Mouse (Mus musculus): ENCODE data around the gene Scyl1. TPM values are rescaled to one million over a fixed set of nuclear protein-coding genes. Genes with fewer than 3 reads are reported as not detected.

Scyl1 gene
- polyA plus RNA-seq, 1 experiment = 120 TPM

DNA sequence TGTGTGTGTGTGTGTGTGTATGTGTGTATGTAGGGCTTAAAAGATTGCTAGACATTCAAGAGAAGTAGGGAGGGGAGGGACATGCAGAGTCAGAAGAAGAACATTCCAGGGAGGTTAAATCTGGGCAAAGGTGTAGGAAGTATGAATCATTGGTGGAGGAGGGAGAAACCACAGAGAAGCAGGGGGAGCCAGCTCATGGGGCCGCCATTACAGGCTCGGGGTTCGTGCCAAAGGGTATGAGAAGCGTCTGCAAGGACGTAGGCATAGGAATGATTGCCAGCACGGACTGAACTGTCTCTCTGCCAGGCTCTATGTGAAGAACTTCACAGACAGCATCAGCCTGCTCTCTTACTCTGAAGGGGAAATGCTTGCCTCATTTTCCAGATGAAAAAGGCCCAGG, 21.7 kb downstream of the Scyl1 start:
- no peaks in the 10 kb centered on the region for H3K4me1 ChIP-seq (ENCODE audit: control insufficient read depth, insufficient read depth, low read length)
- no peak overlapping the region for H3K4me3 ChIP-seq (ENCODE audit: insufficient read depth, low read length)
- H3K27ac ChIP-seq (ENCODE audit: insufficient read depth, low read length) = no peak overlapping the region
- no peak for TF ChIP-seq POLR2A (IDR thresholded peaks at IDR 0.05; ENCODE audit: extremely low read depth, insufficient read depth, low read length)
- no peak for TF ChIP-seq CTCF (IDR thresholded peaks at IDR 0.05; ENCODE audit: extremely low read depth, insufficient read depth, low read length)

DNA sequence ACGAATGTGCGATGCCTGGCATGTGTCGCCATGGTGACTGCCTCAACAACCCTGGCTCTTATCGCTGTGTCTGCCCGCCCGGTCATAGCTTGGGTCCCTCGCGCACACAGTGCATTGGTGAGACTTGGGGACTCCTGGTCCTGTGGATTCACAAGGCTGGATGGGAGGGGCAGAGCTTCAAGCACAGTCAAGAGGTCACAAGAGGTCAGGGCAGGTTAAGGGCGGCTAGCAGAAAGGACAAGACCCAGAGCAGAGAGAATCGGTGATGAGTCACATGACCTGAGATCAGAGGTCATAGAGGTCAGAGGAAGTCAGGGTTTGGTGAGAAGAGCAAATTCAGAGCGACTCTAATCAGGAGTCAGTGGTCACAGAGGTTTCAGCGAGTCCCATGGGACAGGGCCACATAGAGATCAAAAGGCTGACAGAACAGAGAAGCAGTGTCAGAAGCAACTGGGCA, 24.3 kb downstream of the Scyl1 start:
- Histone ChIP-seq H3K4me3 (ENCODE audit: insufficient read depth, low read length) (no peak overlapping the region), H3K27ac (ENCODE audit: insufficient read depth, low read length) (no peak overlapping the region), H3K4me1 (ENCODE audit: control insufficient read depth, insufficient read depth, low read length) (no peaks in the 10 kb centered on the region)
- TF ChIP-seq POLR2A (IDR thresholded peaks at IDR 0.05; ENCODE audit: extremely low read depth, insufficient read depth, low read length) (no peak), CTCF (IDR thresholded peaks at IDR 0.05; ENCODE audit: extremely low read depth, insufficient read depth, low read length) (no peak)

DNA sequence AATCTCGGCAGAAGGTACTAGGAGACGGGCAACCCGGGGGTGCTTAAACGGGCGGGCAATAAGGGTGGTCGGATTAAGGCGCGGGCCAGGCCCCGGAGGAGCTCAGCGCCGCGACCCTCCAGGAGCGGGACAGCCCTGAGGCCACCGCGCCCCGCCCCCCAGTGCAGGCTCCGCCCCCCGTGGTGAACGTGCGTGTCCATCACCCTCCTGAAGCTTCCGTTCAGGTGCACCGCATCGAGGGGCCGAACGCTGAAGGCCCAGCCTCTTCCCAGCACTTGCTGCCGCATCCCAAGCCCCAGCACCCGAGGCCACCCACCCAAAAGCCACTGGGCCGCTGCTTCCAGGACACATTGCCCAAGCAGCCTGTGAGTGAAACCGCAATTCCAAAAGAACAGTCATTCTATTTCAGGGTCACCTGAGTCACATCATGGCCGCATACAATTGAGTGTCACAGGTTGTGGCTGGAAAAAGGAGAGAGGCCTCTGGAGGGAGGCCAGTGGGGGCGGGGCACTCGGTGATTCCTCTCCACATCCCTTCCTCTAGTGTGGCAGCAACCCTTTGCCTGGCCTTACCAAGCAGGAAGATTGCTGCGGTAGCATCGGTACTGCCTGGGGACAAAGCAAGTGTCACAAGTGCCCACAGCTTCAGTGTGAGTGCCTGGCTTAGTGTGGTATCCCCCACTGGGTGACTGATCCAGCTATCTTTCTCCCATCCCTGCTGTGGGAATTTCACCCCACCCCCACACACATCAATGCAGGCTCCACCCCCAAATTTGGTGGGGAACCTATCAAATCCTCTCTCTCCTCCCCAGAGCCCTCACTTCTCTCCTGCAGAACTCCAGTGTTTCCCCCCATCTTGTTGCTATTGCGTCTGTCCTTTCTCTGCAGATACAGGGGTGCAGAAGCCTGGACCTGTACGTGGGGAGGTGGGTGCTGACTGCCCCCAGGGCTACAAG, 25.2 kb downstream of the Scyl1 start:
- Histone ChIP-seq H3K27ac (ENCODE audit: insufficient read depth, low read length) (no peak overlapping the region), H3K4me1 (ENCODE audit: control insufficient read depth, insufficient read depth, low read length) (0 out of 2 replicates have a peak, but pooled peaks cover 1% of the 10 kb centered on the region), H3K4me3 (ENCODE audit: insufficient read depth, low read length) (peak overlapping the region; percentile 43)
- TF ChIP-seq POLR2A (IDR thresholded peaks at IDR 0.05; ENCODE audit: extremely low read depth, insufficient read depth, low read length) (no peak), CTCF (IDR thresholded peaks at IDR 0.05; ENCODE audit: extremely low read depth, insufficient read depth, low read length) (no peak)

DNA sequence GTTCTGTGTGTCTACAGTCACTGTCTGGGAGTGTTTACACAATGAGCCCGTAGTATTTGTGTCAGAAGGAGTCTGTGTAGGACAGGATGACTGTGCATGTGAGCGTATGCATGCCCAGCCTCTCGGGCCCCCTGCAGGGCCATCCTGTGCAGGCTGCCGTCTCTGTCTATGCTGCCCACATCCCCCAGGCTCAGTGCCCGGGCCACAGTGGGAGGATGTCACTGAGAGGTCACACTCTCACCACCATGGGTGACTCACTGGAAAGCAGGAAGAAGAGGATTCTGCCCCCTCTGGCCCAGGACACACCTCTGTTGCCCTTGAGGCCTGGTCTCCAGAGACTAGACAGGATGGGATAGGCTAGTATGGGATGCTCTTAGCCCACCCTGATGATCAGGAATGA, 27.6 kb downstream of the Scyl1 start:
- no peak overlapping the region for H3K27ac ChIP-seq (ENCODE audit: insufficient read depth, low read length)
- no peak for TF ChIP-seq CTCF (IDR thresholded peaks at IDR 0.05; ENCODE audit: extremely low read depth, insufficient read depth, low read length)
- no peak for TF ChIP-seq POLR2A (IDR thresholded peaks at IDR 0.05; ENCODE audit: extremely low read depth, insufficient read depth, low read length)
- H3K4me1 ChIP-seq (ENCODE audit: control insufficient read depth, insufficient read depth, low read length) = 0 out of 2 replicates have a peak, but pooled peaks cover 1% of the 10 kb centered on the region
- no peak overlapping the region for H3K4me3 ChIP-seq (ENCODE audit: insufficient read depth, low read length)

DNA sequence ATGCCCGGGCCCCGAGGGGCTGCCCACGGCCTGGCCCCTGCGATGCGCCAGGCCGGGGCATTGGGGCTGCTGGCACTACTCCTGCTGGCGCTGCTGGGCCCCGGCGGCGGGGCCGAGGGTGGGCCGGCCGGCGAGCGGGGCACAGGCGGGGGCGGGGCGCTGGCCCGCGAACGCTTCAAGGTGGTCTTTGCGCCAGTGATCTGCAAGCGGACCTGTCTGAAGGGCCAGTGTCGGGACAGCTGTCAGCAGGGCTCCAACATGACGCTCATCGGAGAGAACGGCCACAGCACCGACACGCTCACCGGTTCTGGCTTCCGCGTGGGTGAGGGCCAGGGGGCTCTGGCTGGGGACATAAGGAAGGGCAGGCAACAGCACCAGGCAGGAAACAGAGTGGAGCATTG, 29.0 kb downstream of the Scyl1 start:
- H3K4me1 ChIP-seq (ENCODE audit: control insufficient read depth, insufficient read depth, low read length) = 0 out of 2 replicates have a peak, but pooled peaks cover 1% of the 10 kb centered on the region
- H3K4me3 ChIP-seq (ENCODE audit: insufficient read depth, low read length) = peak overlapping the region; percentile 48
- TF ChIP-seq POLR2A (IDR thresholded peaks at IDR 0.05; ENCODE audit: extremely low read depth, insufficient read depth, low read length) = no peak
- no peak for TF ChIP-seq CTCF (IDR thresholded peaks at IDR 0.05; ENCODE audit: extremely low read depth, insufficient read depth, low read length)
- 0 out of 2 replicates have a peak overlapping the region, but pooled peaks have one; percentile 76 for H3K27ac ChIP-seq (ENCODE audit: insufficient read depth, low read length)

DNA sequence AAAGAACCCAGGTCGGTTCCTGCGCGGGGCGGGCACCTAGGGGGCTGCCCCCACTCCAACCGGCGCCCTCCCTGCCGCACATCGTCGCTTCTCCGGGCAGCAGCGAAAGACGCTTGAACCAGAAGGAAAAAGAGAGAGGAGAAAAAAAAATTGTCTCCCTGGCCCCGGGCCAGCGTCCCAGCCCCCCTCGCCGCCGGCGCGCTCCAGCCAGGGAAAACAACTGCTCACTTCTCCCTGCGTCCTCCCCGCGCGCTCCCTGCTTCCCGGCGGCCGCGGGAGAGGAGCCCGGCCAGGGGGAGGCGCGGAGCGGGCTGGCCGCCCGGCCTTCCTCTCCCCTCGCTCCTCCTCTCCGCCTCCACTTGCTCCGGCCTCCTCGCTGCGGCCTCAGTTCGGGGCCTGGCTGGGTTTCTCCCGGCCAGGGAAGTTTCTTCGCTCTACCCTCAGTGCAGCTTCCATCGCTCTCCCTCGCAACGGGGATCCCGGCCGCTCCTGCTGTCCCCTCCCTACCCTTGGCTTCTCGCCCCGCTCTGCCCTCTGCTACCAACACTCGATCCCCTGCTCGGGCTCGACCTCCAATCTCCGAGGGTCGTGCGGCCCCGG, 29.5 kb downstream of the Scyl1 start:
- TF ChIP-seq POLR2A (IDR thresholded peaks at IDR 0.05; ENCODE audit: extremely low read depth, insufficient read depth, low read length) = no peak
- TF ChIP-seq CTCF (IDR thresholded peaks at IDR 0.05; ENCODE audit: extremely low read depth, insufficient read depth, low read length) = no peak
- Histone ChIP-seq H3K4me3 (ENCODE audit: insufficient read depth, low read length) (peak overlapping the region; percentile 48), H3K4me1 (ENCODE audit: control insufficient read depth, insufficient read depth, low read length) (0 out of 2 replicates have a peak, but pooled peaks cover 1% of the 10 kb centered on the region), H3K27ac (ENCODE audit: insufficient read depth, low read length) (peak overlapping the region; percentile 76; the same call in 1 of the 2 replicates)

DNA sequence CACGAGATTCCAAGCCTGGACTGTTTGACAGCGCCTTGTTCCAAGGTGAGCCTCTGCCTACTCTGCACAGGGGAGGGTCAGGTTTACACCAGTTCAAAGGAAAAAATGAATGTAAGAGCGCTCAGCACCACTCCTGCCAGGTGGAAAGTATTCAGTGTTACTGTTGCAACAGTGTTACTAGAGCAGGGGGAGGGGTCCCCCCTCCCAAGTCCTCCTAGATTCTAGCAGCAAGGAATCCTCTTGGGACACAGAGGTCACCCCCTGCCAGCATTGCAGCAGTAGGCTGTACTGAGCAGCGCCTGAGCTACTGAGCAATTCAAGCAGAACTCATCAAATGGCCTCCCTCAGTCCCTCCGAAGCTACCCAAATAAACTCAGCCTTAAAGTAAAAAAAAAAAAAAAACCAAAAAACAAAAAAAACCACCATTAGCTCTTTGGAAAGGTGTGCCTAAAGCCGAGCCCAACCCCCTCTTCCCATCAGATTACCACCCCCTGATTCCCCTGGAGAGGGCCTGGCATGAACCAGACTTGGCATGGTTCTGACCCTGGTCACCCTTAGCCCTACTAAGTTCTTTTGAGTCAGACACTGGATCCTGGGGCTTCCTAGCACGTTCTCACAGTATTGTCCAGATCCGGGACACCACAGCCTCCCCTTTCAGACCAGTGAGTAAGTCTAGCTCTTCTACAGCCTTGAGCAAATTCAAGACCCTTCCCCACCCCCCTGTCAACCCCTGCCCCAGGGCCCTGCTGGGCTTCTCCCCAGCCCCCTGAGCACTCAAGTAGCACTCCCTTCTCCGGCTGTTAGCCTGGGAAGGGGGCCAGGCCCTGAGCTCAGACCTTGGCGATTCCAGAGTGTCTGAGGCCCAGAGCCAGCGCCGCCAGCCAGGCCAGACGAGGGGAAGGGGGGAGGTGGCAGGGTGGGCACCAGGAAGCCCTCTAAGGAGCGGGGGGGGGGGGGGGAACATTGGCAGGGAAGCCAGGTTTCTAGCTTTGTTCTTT, 30.6 kb downstream of the Scyl1 start, which contains the start of gene Ltbp3:
Gene Ltbp3, plus strand, starts transcription at position 585 of the 998 bp plus-strand sequence.
- Histone ChIP-seq H3K4me3 (ENCODE audit: insufficient read depth, low read length) (peak within 1 kb of the TSS; percentile 48), H3K4me1 (ENCODE audit: control insufficient read depth, insufficient read depth, low read length) (0 out of 2 replicates have a peak, but pooled peaks cover 1% of the 10 kb centered on the region), H3K27ac (ENCODE audit: insufficient read depth, low read length) (no peak within 1 kb of the TSS)
- TF ChIP-seq POLR2A (IDR thresholded peaks at IDR 0.05; ENCODE audit: extremely low read depth, insufficient read depth, low read length) (no peak), CTCF (IDR thresholded peaks at IDR 0.05; ENCODE audit: extremely low read depth, insufficient read depth, low read length) (no peak)

DNA sequence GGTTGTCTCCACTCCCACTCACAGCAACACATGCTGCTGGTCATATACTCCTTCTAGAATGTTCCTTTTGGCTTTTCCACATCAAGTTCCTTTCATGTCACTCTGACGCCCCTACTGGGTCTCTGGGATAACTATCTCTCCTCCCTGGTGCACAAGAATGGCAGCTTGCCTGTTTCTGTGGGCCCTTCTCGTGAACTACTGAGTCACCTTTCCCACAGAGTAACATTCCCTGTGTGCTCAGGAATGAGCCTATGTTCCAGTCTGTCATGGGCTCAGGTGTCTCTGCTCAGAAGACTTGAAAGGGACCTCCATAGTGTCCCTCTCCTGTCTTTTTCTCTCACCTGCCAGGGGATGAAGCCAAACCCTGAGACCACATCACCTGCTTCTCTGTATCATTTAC, 31.8 kb downstream of the Scyl1 start:
- 0 out of 2 replicates have a peak, but pooled peaks cover 1% of the 10 kb centered on the region for H3K4me1 ChIP-seq (ENCODE audit: control insufficient read depth, insufficient read depth, low read length)
- no peak overlapping the region for H3K27ac ChIP-seq (ENCODE audit: insufficient read depth, low read length)
- no peak for TF ChIP-seq POLR2A (IDR thresholded peaks at IDR 0.05; ENCODE audit: extremely low read depth, insufficient read depth, low read length)
- no peak for TF ChIP-seq CTCF (IDR thresholded peaks at IDR 0.05; ENCODE audit: extremely low read depth, insufficient read depth, low read length)
- no peak overlapping the region for H3K4me3 ChIP-seq (ENCODE audit: insufficient read depth, low read length)

Measured in cortical plate, adult 2 months (tissue).